Mouse (Mus musculus) forebrain, embryonic 11.5 days (tissue): ENCODE measurements at regions not wholly inside any gene's neighbourhood (a gene's known extent, or its start where the extent isn't known, plus 50 kb on each side); places are given as distances from the start of the nearest gene placed in this dataset.
"Not testable (repeated sequence)": the region's sequence is repeated elsewhere in the genome, so short reads cannot be mapped to it uniquely, and the experiment has no call there.

ENCODE experiments used
- ATAC-seq: fragments of 200-750 bp; cut with Nextera tagmentation; replicated peaks from 2 replicates; pipeline ENCODE4 v1.8.0; 2017; ENCODE audit warnings: moderate TSS enrichment; ENCODE audit not compliant: low FRiP score
- DNase-seq: peaks from one replicate; pipeline ENCODE4 v3.0.0-alpha.2; 2017; ENCODE audit warnings: low spot score
- H3K27ac ChIP-seq: fragments of 300-500 bp; sonication (generic); 2 replicates; pipeline ENCODE4 v1.5.1; 2014; ENCODE audit warnings: low read depth, low read length
- H3K27me3 ChIP-seq: fragments of 300-500 bp; sonication (generic); 2 replicates; pipeline ENCODE4 v1.6.1; 2014; ENCODE audit warnings: mild to moderate bottlenecking, low read length, mixed read lengths; ENCODE audit not compliant: control insufficient read depth, insufficient read depth
- H3K36me3 ChIP-seq: fragments of 300-500 bp; sonication (generic); 2 replicates; pipeline ENCODE4 v1.6.1; 2014; ENCODE audit warnings: mild to moderate bottlenecking, low read length, moderate library complexity, mixed read lengths; ENCODE audit not compliant: control insufficient read depth, insufficient read depth
- H3K4me1 ChIP-seq: fragments of 300-500 bp; sonication (generic); replicated peaks from 2 replicates; pipeline ENCODE4 v1.6.1; 2014; ENCODE audit warnings: low read length, mixed read lengths; ENCODE audit not compliant: control insufficient read depth, insufficient read depth
- H3K4me2 ChIP-seq: fragments of 300-500 bp; sonication (generic); 2 replicates; pipeline ENCODE4 v1.6.1; 2014; ENCODE audit warnings: low read depth, mild to moderate bottlenecking, low read length, moderate library complexity, mixed read lengths; ENCODE audit not compliant: severe bottlenecking
- H3K4me3 ChIP-seq: fragments of 300-500 bp; sonication (generic); 2 replicates; pipeline ENCODE4 v1.5.1; 2014; ENCODE audit warnings: low read depth, low read length
- H3K9ac ChIP-seq: fragments of 300-500 bp; sonication (generic); 2 replicates; pipeline ENCODE4 v1.6.1; 2014; ENCODE audit warnings: low read length
- H3K9me3 ChIP-seq: fragments of 300-500 bp; sonication (generic); 2 replicates; pipeline ENCODE4 v1.6.1; 2016; ENCODE audit warnings: low read length, mixed read lengths; ENCODE audit not compliant: control insufficient read depth
- WGBS: fragments of 180-500 bp; shearing (Covaris S2); extraction: QIAGEN DNeasy Blood & Tissue Kit; methylation state at CpG from one replicate; pipeline ENCODE4 v1.1.7; 2014; 5-methylcytosine and 5-hydroxymethylcytosine counted together

GRCm38 (mm10) chr3:8123641-8124040, 1486.2 kb downstream of the Zfp704 start:
- H3K27me3 ChIP-seq, DNase-seq, H3K9ac ChIP-seq, H3K27ac ChIP-seq, H3K4me2 ChIP-seq, H3K36me3 ChIP-seq, H3K4me1 ChIP-seq, H3K4me3 ChIP-seq, H3K9me3 ChIP-seq, ATAC-seq: not testable (repeated sequence)
- WGBS: 33% methylated on average over 1 of the region's 1 CpGs

GRCm38 (mm10) chr3:8123141-8123540, 1486.7 kb downstream of the Zfp704 start:
- no peaks in the 10 kb centered on the region for H3K4me1 ChIP-seq
- ATAC-seq: no peak
- no peak overlapping the region for H3K4me2 ChIP-seq
- no peaks in the 10 kb centered on the region for H3K9me3 ChIP-seq
- no peak for DNase-seq
- H3K36me3 ChIP-seq: no peaks in the 10 kb centered on the region
- no peak overlapping the region for H3K27ac ChIP-seq
- WGBS: 50% methylated on average over 3 of the region's 3 CpGs
- no peak overlapping the region for H3K4me3 ChIP-seq
- no peak overlapping the region for H3K9ac ChIP-seq
- H3K27me3 ChIP-seq: no peaks in the 10 kb centered on the region

GRCm38 (mm10) chr3:8098291-8098690, 1478.0 kb upstream of the 1700008P02Rik start:
- WGBS: 89% methylated on average over 1 of the region's 1 CpGs
- Histone ChIP-seq H3K4me3 (no peak overlapping the region), H3K9me3 (no peaks in the 10 kb centered on the region), H3K27ac (no peak overlapping the region), H3K36me3 (no peaks in the 10 kb centered on the region), H3K9ac (no peak overlapping the region), H3K27me3 (no peaks in the 10 kb centered on the region), H3K4me1 (no peaks in the 10 kb centered on the region), H3K4me2 (no peak overlapping the region)
- DNase-seq (no peak), ATAC-seq (no peak)

GRCm38 (mm10) chr3:8084749-8085148, 1464.5 kb upstream of the 1700008P02Rik start:
- WGBS: 79% methylated on average over 2 of the region's 2 CpGs
- Histone ChIP-seq H3K4me3 (no peak overlapping the region), H3K27ac (no peak overlapping the region), H3K27me3 (no peaks in the 10 kb centered on the region), H3K9ac (no peak overlapping the region), H3K36me3 (no peaks in the 10 kb centered on the region), H3K9me3 (no peaks in the 10 kb centered on the region), H3K4me1 (no peaks in the 10 kb centered on the region), H3K4me2 (no peak overlapping the region)
- DNase-seq (no peak), ATAC-seq (no peak)

GRCm38 (mm10) chr3:8053711-8054110, 1433.5 kb upstream of the 1700008P02Rik start:
- no peak overlapping the region for H3K4me3 ChIP-seq
- ATAC-seq: no peak
- no peak for DNase-seq

GRCm38 (mm10) chr3:8051167-8051566, 1430.9 kb upstream of the 1700008P02Rik start:
- Histone ChIP-seq H3K27me3 (no peaks in the 10 kb centered on the region), H3K4me3 (no peak overlapping the region), H3K9me3 (no peaks in the 10 kb centered on the region), H3K4me2 (no peak overlapping the region), H3K9ac (no peak overlapping the region), H3K4me1 (no peaks in the 10 kb centered on the region), H3K36me3 (no peaks in the 10 kb centered on the region), H3K27ac (no peak overlapping the region)
- WGBS: 89% methylated on average over 4 of the region's 4 CpGs
- ATAC-seq (no peak), DNase-seq (no peak)

More at GRCm38 (mm10) chr3:8053711-8054110, 1433.5 kb upstream of the 1700008P02Rik start:
- H3K27me3 ChIP-seq: no peaks in the 10 kb centered on the region
- H3K9ac ChIP-seq: no peak overlapping the region
- H3K4me2 ChIP-seq: no peak overlapping the region
- no peak overlapping the region for H3K27ac ChIP-seq
- no peaks in the 10 kb centered on the region for H3K9me3 ChIP-seq
- no peaks in the 10 kb centered on the region for H3K4me1 ChIP-seq
- H3K36me3 ChIP-seq: no peaks in the 10 kb centered on the region

- DNase-seq (no peak), ATAC-seq (no peak)
- Histone ChIP-seq H3K4me1 (no peaks in the 10 kb centered on the region), H3K27ac (no peak overlapping the region), H3K9me3 (no peaks in the 10 kb centered on the region), H3K4me2 (no peak overlapping the region), H3K27me3 (no peaks in the 10 kb centered on the region), H3K4me3 (no peak overlapping the region), H3K9ac (no peak overlapping the region), H3K36me3 (no peaks in the 10 kb centered on the region)
- 83% methylated on average over 1 of the region's 1 CpGs for WGBS
Measured at GRCm38 (mm10) chr3:8049706-8050105, 1429.5 kb upstream of the 1700008P02Rik start.

GRCm38 (mm10) chr3:8046348-8046747, 1426.1 kb upstream of the 1700008P02Rik start:
- no peaks in the 10 kb centered on the region for H3K9me3 ChIP-seq
- H3K27me3 ChIP-seq: no peaks in the 10 kb centered on the region
- no peaks in the 10 kb centered on the region for H3K4me1 ChIP-seq
- H3K9ac ChIP-seq: no peak overlapping the region
- H3K4me3 ChIP-seq: no peak overlapping the region
- H3K4me2 ChIP-seq: no peak overlapping the region
- DNase-seq (no peak), ATAC-seq (no peak)
- no peaks in the 10 kb centered on the region for H3K36me3 ChIP-seq
- no peak overlapping the region for H3K27ac ChIP-seq
- WGBS: 61% methylated on average over 3 of the region's 3 CpGs

GRCm38 (mm10) chr3:8036697-8037096, 1416.5 kb upstream of the 1700008P02Rik start:
- 68% methylated on average over 1 of the region's 1 CpGs for WGBS
- DNase-seq (no peak), ATAC-seq (no peak; the same call in 1 of the 2 replicates)
- Histone ChIP-seq H3K27ac (no peak overlapping the region), H3K27me3 (no peaks in the 10 kb centered on the region), H3K9ac (no peak overlapping the region), H3K4me2 (no peak overlapping the region), H3K36me3 (no peaks in the 10 kb centered on the region), H3K4me1 (no peaks in the 10 kb centered on the region), H3K9me3 (no peaks in the 10 kb centered on the region), H3K4me3 (no peak overlapping the region)
